Mouse (Mus musculus) midbrain, embryonic 13.5 days (tissue): ENCODE results near the gene Ccdc7b. TPM values are rescaled to one million over a fixed set of nuclear protein-coding genes. Genes with fewer than 3 reads are reported as not detected.
"Not testable (repeated sequence)": the region's sequence is repeated elsewhere in the genome, so short reads cannot be mapped to it uniquely, and the experiment has no call there.

Experiments used
- ATAC-seq: fragments of 200-750 bp; cut with Nextera tagmentation; 2 replicates; pipeline ENCODE4 v1.8.0; 2017; ENCODE audit warnings: mild to moderate bottlenecking, moderate TSS enrichment, moderate library complexity
- H3K27ac ChIP-seq: fragments of 300-500 bp; sonication (generic); 2 replicates; pipeline ENCODE4 v1.5.1; 2015; ENCODE audit warnings: inconsistent platforms, mild to moderate bottlenecking, moderate library complexity
- H3K27me3 ChIP-seq: fragments of 300-500 bp; sonication (generic); 2 replicates; pipeline ENCODE4 v1.6.1; 2015; ENCODE audit warnings: mild to moderate bottlenecking, inconsistent platforms
- H3K36me3 ChIP-seq: fragments of 300-500 bp; sonication (generic); 2 replicates; pipeline ENCODE4 v1.6.1; 2015; ENCODE audit warnings: mild to moderate bottlenecking, inconsistent platforms
- H3K4me1 ChIP-seq: fragments of 300-500 bp; sonication (generic); replicated peaks from 2 replicates; pipeline ENCODE4 v1.6.1; 2015; ENCODE audit warnings: inconsistent platforms
- H3K4me2 ChIP-seq: fragments of 300-500 bp; sonication (generic); replicated peaks from 2 replicates; pipeline ENCODE4 v1.6.1; 2015; ENCODE audit warnings: moderate library complexity, mild to moderate bottlenecking, inconsistent platforms
- H3K4me3 ChIP-seq: fragments of 300-500 bp; sonication (generic); replicated peaks from 2 replicates; pipeline ENCODE4 v1.5.1; 2015; ENCODE audit warnings: mild to moderate bottlenecking, inconsistent platforms
- H3K9ac ChIP-seq: fragments of 300-500 bp; sonication (generic); replicated peaks from 2 replicates; pipeline ENCODE4 v1.6.1; 2015; ENCODE audit warnings: mild to moderate bottlenecking, inconsistent platforms
- H3K9me3 ChIP-seq: fragments of 300-500 bp; sonication (generic); 2 replicates; pipeline ENCODE4 v1.6.1; 2016; ENCODE audit warnings: mild to moderate bottlenecking, inconsistent platforms
- WGBS: fragments of 180-500 bp; shearing (Covaris S2); methylation state at CpG from one replicate; pipeline ENCODE4 v1.1.7; 2015; 5-methylcytosine and 5-hydroxymethylcytosine counted together
- polyA plus RNA-seq: library from polyadenylated mRNA; unstranded; fragments of >200 nt; fragmentation: Nextera tagmentation; extraction: Ambion mirVana; gene quantifications from 2 replicates; pipeline ENCODE4 v1.2.1, GENCODE M21; 2015

Gene Ccdc7b
- polyA plus RNA-seq, result not detected in 2 replicates

DNA sequence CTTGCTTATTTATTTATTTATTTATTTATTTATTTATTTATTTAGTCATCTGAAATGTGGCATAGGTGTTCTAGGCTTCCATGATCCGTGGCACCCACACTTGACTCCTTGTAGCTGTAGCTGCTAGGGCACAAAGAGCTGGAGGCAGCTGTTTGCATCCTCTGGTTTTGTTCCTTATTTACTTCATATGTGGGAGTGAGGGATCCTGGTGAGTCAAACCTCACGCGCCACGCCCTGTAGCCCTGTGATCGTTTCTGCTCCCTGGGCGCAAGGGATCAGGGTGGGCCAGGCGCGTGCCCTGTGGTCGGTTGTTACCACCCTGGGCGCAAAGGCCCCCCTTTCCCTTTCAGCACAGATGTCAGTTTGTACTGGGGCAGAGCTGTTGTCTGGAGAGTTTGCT lies at the start of gene Ccdc7b:
TSS of gene Ccdc7b (plus strand) at position 301 of the 400 bp plus-strand sequence.
- not testable (repeated sequence) for ATAC-seq, H3K4me3 ChIP-seq, H3K4me1 ChIP-seq, H3K36me3 ChIP-seq, H3K9me3 ChIP-seq, H3K9ac ChIP-seq, H3K27me3 ChIP-seq, H3K27ac ChIP-seq, H3K4me2 ChIP-seq
- 71% methylated on average over 1 of the region's 10 CpGs for WGBS

DNA sequence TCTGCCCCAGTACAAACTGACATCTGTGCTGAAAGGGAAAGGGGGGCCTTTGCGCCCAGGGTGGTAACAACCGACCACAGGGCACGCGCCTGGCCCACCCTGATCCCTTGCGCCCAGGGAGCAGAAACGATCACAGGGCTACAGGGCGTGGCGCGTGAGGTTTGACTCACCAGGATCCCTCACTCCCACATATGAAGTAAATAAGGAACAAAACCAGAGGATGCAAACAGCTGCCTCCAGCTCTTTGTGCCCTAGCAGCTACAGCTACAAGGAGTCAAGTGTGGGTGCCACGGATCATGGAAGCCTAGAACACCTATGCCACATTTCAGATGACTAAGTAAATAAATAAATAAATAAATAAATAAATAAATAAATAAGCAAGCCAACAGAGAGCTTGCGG lies 1.5 kb upstream of the Ccdc7b start, which contains the start of gene Ccdc7a:
TSS of gene Ccdc7a (minus strand) at position 101 of the 400 bp plus-strand sequence.
- not testable (repeated sequence) for H3K27ac ChIP-seq, H3K9me3 ChIP-seq, H3K4me3 ChIP-seq, H3K36me3 ChIP-seq, H3K9ac ChIP-seq, H3K4me1 ChIP-seq, ATAC-seq, H3K4me2 ChIP-seq, H3K27me3 ChIP-seq
- WGBS, result 91% methylated on average over 2 of the region's 11 CpGs

DNA sequence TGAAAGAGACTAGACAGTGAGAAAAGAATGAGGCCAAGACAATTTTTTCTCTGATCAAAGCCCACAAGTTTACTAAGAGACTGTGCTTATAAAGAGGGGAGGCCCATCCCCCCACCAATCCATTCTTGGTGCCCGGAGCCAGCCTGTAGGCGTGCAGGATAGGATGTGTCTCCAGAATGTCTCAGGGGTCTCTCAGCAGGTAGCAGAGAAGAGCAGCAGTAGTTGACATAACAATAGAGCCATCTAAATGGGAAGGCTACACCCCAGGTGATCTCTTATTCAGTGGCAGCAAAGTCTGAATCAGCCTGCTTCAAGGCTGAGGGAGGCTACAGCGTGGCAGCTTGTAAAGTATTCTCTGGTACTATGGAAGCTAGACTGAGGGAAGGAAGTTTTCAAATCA lies 48.8 kb downstream of the Ccdc7b start:
- ATAC-seq, H3K4me2 ChIP-seq, H3K36me3 ChIP-seq, H3K9me3 ChIP-seq, H3K27me3 ChIP-seq, H3K9ac ChIP-seq, H3K4me3 ChIP-seq, H3K27ac ChIP-seq, H3K4me1 ChIP-seq: not testable (repeated sequence)
- 33% methylated on average over 3 of the region's 3 CpGs for WGBS

DNA sequence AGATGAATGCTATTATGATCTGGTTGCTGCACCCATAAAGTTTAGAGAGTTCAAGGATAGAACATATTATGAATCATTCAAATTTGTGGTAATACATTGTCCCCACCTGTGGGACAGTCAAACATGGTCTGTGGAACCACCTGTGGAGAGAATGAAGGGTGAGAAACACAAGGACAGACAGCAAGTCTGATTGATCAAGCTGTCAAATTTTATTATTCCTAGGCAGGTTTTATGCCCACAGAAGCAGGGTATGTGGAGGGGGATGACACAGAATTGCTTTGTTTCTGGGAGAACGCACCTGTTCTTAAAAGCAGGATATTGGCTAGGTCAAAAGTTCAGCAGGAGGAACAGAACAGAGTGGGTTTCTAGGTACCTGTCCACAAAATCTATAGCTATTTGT lies 64.6 kb downstream of the Ccdc7b start, which contains the start of gene Gm10999:
TSS of gene Gm10999 (minus strand) at position 101 of the 400 bp plus-strand sequence.
- Histone ChIP-seq H3K27me3 (no peaks in the 10 kb centered on the region), H3K36me3 (no peaks in the 10 kb centered on the region), H3K27ac (no peak within 1 kb of the TSS), H3K4me2 (no peak within 1 kb of the TSS), H3K4me1 (no peaks in the 10 kb centered on the region), H3K9ac (no peak within 1 kb of the TSS), H3K4me3 (no peak within 1 kb of the TSS), H3K9me3 (no peaks in the 10 kb centered on the region)
- no peak for ATAC-seq
- 90% methylated on average over 1 of the region's 1 CpGs for WGBS

DNA sequence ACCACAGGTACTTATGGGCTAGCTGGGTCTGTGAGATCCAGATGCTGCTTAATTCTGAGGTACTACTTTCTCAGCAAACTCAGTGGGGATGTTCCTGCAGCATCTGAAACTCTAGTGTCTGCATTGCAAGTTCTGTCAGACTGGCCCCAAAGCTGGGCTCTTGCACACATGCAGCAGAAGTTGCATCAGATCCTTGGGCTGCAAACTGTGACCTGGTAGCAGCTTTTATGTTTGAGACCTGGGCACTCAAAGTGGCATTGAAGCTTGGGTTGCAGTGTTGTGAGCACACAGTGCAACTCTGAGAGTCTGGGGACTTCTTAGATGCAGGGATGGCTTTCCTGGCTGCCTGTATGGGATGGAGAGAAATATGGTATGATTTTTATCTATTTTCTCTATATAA lies 66.5 kb downstream of the Ccdc7b start:
- Histone ChIP-seq H3K27ac (no peak overlapping the region), H3K4me3 (no peak overlapping the region), H3K4me1 (no peaks in the 10 kb centered on the region), H3K27me3 (no peaks in the 10 kb centered on the region), H3K36me3 (no peaks in the 10 kb centered on the region), H3K9me3 (no peaks in the 10 kb centered on the region), H3K4me2 (no peak overlapping the region), H3K9ac (no peak overlapping the region)
- ATAC-seq, result no peak

Other genes starting within 250 kb of the Ccdc7b start
- not detected in 2 replicates for gene Ccdc7a, start 1.6 kb upstream of the Ccdc7b start, polyA plus RNA-seq
- gene Gm10999, start 64.5 kb downstream of the Ccdc7b start, polyA plus RNA-seq, result not detected in 2 replicates
- gene 2610044O15Rik8, start 167.3 kb downstream of the Ccdc7b start, polyA plus RNA-seq, result 27.0 and 28.8 TPM in 2 replicates